Mouse (Mus musculus) embryonic facial prominence, embryonic 11.5 days (tissue): Measurements from ENCODE around the gene Cdkal1. TPM values are rescaled to one million over a fixed set of nuclear protein-coding genes. Genes with fewer than 3 reads are reported as not detected.

ENCODE experiments used
- ATAC-seq: fragments of 200-750 bp; cut with Nextera tagmentation; replicated peaks from 2 replicates; pipeline ENCODE4 v1.8.0; 2017; ENCODE audit warnings: low read depth; ENCODE audit not compliant: insufficient number of reproducible peaks, low FRiP score, low TSS enrichment
- DNase-seq: peaks from one replicate; pipeline ENCODE4 v3.0.0-alpha.2; 2015; ENCODE audit warnings: low spot score
- H3K27ac ChIP-seq: fragments of 300-500 bp; sonication (generic); replicated peaks from 2 replicates; pipeline ENCODE4 v1.5.1; 2014; ENCODE audit warnings: mild to moderate bottlenecking, low read depth, low read length, control low read depth
- H3K27me3 ChIP-seq: fragments of 300-500 bp; sonication (generic); 2 replicates; pipeline ENCODE4 v1.6.1; 2014; ENCODE audit warnings: mild to moderate bottlenecking, low read length, moderate library complexity, mixed read lengths; ENCODE audit not compliant: control insufficient read depth, insufficient read depth
- H3K36me3 ChIP-seq: fragments of 300-500 bp; sonication (generic); replicated peaks from 2 replicates; pipeline ENCODE4 v1.6.1; 2014; ENCODE audit warnings: low read depth, mild to moderate bottlenecking, low read length, moderate library complexity, mixed read lengths; ENCODE audit not compliant: control insufficient read depth, insufficient read depth
- H3K4me1 ChIP-seq: fragments of 300-500 bp; sonication (generic); 2 replicates; pipeline ENCODE4 v1.6.1; 2014; ENCODE audit warnings: low read length, mixed read lengths; ENCODE audit not compliant: control insufficient read depth, insufficient read depth
- H3K4me2 ChIP-seq: fragments of 300-500 bp; sonication (generic); 2 replicates; pipeline ENCODE4 v1.6.1; 2014; ENCODE audit warnings: low read depth, mild to moderate bottlenecking, control low read depth, low read length, moderate library complexity
- H3K4me3 ChIP-seq: fragments of 300-500 bp; sonication (generic); 2 replicates; pipeline ENCODE4 v1.5.1; 2014; ENCODE audit warnings: low read depth, low read length, control low read depth
- H3K9ac ChIP-seq: fragments of 300-500 bp; sonication (generic); replicated peaks from 2 replicates; pipeline ENCODE4 v1.6.1; 2014; ENCODE audit warnings: mild to moderate bottlenecking, control low read depth, low read length
- H3K9me3 ChIP-seq: fragments of 300-500 bp; sonication (generic); replicated peaks from 2 replicates; pipeline ENCODE4 v1.6.1; 2016; ENCODE audit warnings: mild to moderate bottlenecking, low read length, inconsistent platforms, mixed read lengths; ENCODE audit not compliant: control insufficient read depth
- WGBS: fragments of 180-500 bp; shearing (Covaris S2); extraction: QIAGEN DNeasy Blood & Tissue Kit; methylation state at CpG from one replicate; pipeline ENCODE4 v1.1.7; 2014; 5-methylcytosine and 5-hydroxymethylcytosine counted together
- polyA plus RNA-seq: library from polyadenylated mRNA; unstranded; fragments of >200 nt; fragmentation: Nextera tagmentation; extraction: Ambion mirVana; gene quantifications from 2 replicates; pipeline ENCODE4 v1.2.1, GENCODE M21; 2014

Cdkal1 gene
- polyA plus RNA-seq, 1 experiment from 2014 or later = 39.6 TPM

GRCm38 (mm10) chr13:29854876-29855275, 598 bp downstream of the Cdkal1 start:
- DNase-seq = no peak
- Histone ChIP-seq H3K4me1 (no peaks in the 10 kb centered on the region), H3K4me3 (peak overlapping the region; percentile 61), H3K27me3 (no peaks in the 10 kb centered on the region), H3K36me3 (no peaks in the 10 kb centered on the region), H3K27ac (peak overlapping the region; percentile 75; the same call in 1 of the 2 replicates), H3K9ac (peak overlapping the region; percentile 75), H3K4me2 (peak overlapping the region; percentile 36), H3K9me3 (no peaks in the 10 kb centered on the region)
- ATAC-seq = no peak
- 3% methylated on average over 5 of the region's 5 CpGs for WGBS

GRCm38 (mm10) chr13:29838409-29839047, 16.9 kb downstream of the Cdkal1 start:
- no peak overlapping the region for H3K4me2 ChIP-seq
- DNase-seq = peak; percentile 79
- 52% methylated on average over 5 of the region's 5 CpGs for WGBS

GRCm38 (mm10) chr13:29835170-29835569, 20.3 kb downstream of the Cdkal1 start:
- Histone ChIP-seq H3K4me2 (no peak overlapping the region), H3K9ac (no peak overlapping the region), H3K27me3 (no peaks in the 10 kb centered on the region), H3K9me3 (no peaks in the 10 kb centered on the region), H3K27ac (no peak overlapping the region), H3K4me1 (no peaks in the 10 kb centered on the region), H3K4me3 (no peak overlapping the region), H3K36me3 (no peaks in the 10 kb centered on the region)
- DNase-seq (peak; percentile 73), ATAC-seq (no peak)
- 35% methylated on average over 4 of the region's 4 CpGs for WGBS

More at GRCm38 (mm10) chr13:29838409-29839047, 16.9 kb downstream of the Cdkal1 start:
- Histone ChIP-seq H3K27me3 (no peaks in the 10 kb centered on the region), H3K9ac (no peak overlapping the region), H3K9me3 (no peaks in the 10 kb centered on the region), H3K4me3 (no peak overlapping the region), H3K4me1 (no peaks in the 10 kb centered on the region), H3K27ac (no peak overlapping the region), H3K36me3 (no peaks in the 10 kb centered on the region; the same call in 1 of the 2 replicates)
- no peak for ATAC-seq

- Histone ChIP-seq H3K9me3 (no peaks in the 10 kb centered on the region), H3K4me2 (no peak overlapping the region), H3K27me3 (no peaks in the 10 kb centered on the region), H3K9ac (no peak overlapping the region), H3K4me1 (no peaks in the 10 kb centered on the region), H3K27ac (no peak overlapping the region), H3K4me3 (no peak overlapping the region), H3K36me3 (no peaks in the 10 kb centered on the region)
- DNase-seq (no peak), ATAC-seq (no peak)
- 74% methylated on average over 8 of the region's 8 CpGs for WGBS
Measured at GRCm38 (mm10) chr13:29833751-29834150, 21.7 kb downstream of the Cdkal1 start.

GRCm38 (mm10) chr13:29831126-29831525, 24.3 kb downstream of the Cdkal1 start:
- Histone ChIP-seq H3K4me3 (no peak overlapping the region), H3K36me3 (no peaks in the 10 kb centered on the region), H3K9me3 (no peaks in the 10 kb centered on the region), H3K4me2 (no peak overlapping the region), H3K27ac (no peak overlapping the region), H3K27me3 (no peaks in the 10 kb centered on the region), H3K4me1 (no peaks in the 10 kb centered on the region), H3K9ac (no peak overlapping the region)
- DNase-seq (no peak), ATAC-seq (no peak)
- 85% methylated on average over 4 of the region's 4 CpGs for WGBS

- ATAC-seq (no peak), DNase-seq (no peak)
- H3K27ac ChIP-seq = no peak overlapping the region
- H3K4me3 ChIP-seq = no peak overlapping the region
- no peak overlapping the region for H3K9ac ChIP-seq
- WGBS = 29% methylated on average over 1 of the region's 1 CpGs
- no peaks in the 10 kb centered on the region for H3K36me3 ChIP-seq
- no peaks in the 10 kb centered on the region for H3K27me3 ChIP-seq
- H3K9me3 ChIP-seq = no peaks in the 10 kb centered on the region
- no peaks in the 10 kb centered on the region for H3K4me1 ChIP-seq
- H3K4me2 ChIP-seq = no peak overlapping the region
Measured at GRCm38 (mm10) chr13:29828032-29828431, 27.4 kb downstream of the Cdkal1 start.

GRCm38 (mm10) chr13:29826469-29826868, 29.0 kb downstream of the Cdkal1 start:
- no peaks in the 10 kb centered on the region for H3K27me3 ChIP-seq
- no peak for DNase-seq
- H3K4me2 ChIP-seq = no peak overlapping the region
- ATAC-seq = no peak
- H3K9ac ChIP-seq = no peak overlapping the region
- no peaks in the 10 kb centered on the region for H3K36me3 ChIP-seq
- no peaks in the 10 kb centered on the region for H3K4me1 ChIP-seq
- WGBS = 62% methylated on average over 2 of the region's 2 CpGs
- no peak overlapping the region for H3K4me3 ChIP-seq
- no peaks in the 10 kb centered on the region for H3K9me3 ChIP-seq
- no peak overlapping the region for H3K27ac ChIP-seq

GRCm38 (mm10) chr13:29826041-29826440, 29.4 kb downstream of the Cdkal1 start:
- no peak overlapping the region for H3K4me2 ChIP-seq
- no peaks in the 10 kb centered on the region for H3K9me3 ChIP-seq

More at GRCm38 (mm10) chr13:29826041-29826440, 29.4 kb downstream of the Cdkal1 start:
- DNase-seq = peak; percentile 43
- no peak overlapping the region for H3K9ac ChIP-seq
- no peaks in the 10 kb centered on the region for H3K27me3 ChIP-seq
- no peak overlapping the region for H3K4me3 ChIP-seq
- H3K27ac ChIP-seq = no peak overlapping the region
- no peaks in the 10 kb centered on the region for H3K36me3 ChIP-seq
- H3K4me1 ChIP-seq = no peaks in the 10 kb centered on the region
- no peak for ATAC-seq
